Mouse (Mus musculus): ENCODE results near the gene Slc2a1. TPM values are rescaled to one million over a fixed set of nuclear protein-coding genes. Genes with fewer than 3 reads are reported as not detected.

Gene Slc2a1
- total RNA-seq, 1 experiment from 2014 or later: 7.9 TPM

GRCm38 (mm10) chr4:119127229-119127628 is 18.7 kb downstream of the Slc2a1 start:
- peak; percentile 83 for ATAC-seq (replicated peaks; ENCODE audit: low read depth, poor library complexity, severe bottlenecking)

DNA sequence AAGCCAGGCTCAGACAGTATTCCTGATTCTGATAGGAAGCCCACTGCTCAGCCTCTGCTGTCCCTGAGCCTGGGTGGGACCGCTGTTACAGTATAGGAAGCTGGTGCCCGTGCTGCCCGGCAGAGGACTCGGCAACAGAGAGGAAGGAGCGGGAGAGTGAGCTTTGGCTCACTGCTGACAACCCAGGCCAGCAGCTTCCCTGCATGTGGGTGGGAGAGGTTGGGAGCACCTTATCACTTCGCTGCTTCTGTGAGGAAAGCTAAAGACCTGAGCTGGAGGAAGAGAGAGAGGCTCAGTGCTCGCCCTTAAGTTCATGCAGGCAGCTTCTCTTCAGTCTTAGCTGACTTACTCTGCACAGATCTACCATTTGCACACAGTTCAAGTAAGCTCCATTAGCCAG is 20.0 kb downstream of the Slc2a1 start:
- ATAC-seq (replicated peaks; ENCODE audit: low read depth, poor library complexity, severe bottlenecking): no peak

DNA sequence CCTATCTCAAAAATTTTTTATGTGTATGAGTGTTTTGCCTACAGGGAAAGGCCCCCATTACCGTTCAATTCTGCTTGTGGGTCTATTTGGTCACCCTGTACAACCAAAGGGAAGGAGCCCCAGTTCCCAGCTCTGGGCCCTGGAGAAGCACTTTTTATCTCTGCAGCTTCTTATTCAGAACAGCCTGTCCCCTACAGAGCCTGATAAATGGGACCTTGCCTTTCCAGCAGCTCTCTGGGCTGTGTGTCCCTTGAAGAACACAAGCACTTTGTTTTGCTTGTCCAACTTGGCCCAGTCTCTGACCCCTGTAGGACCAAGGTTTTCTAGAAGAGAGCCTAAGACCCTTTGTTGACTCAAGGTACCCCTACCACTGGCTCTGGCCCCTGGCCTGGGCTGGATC is 20.6 kb downstream of the Slc2a1 start:
- ATAC-seq (replicated peaks; ENCODE audit: low read depth, poor library complexity, severe bottlenecking): no peak

GRCm38 (mm10) chr4:119131189-119131910 is 22.8 kb downstream of the Slc2a1 start:
- no peak for ATAC-seq (replicated peaks; ENCODE audit: low read depth, poor library complexity, severe bottlenecking)

GRCm38 (mm10) chr4:119133306-119133705 is 24.8 kb downstream of the Slc2a1 start:
- ATAC-seq (replicated peaks; ENCODE audit: low read depth, poor library complexity, severe bottlenecking): no peak

GRCm38 (mm10) chr4:119133860-119134259 is 25.3 kb downstream of the Slc2a1 start:
- no peak for ATAC-seq (replicated peaks; ENCODE audit: low read depth, poor library complexity, severe bottlenecking)

DNA sequence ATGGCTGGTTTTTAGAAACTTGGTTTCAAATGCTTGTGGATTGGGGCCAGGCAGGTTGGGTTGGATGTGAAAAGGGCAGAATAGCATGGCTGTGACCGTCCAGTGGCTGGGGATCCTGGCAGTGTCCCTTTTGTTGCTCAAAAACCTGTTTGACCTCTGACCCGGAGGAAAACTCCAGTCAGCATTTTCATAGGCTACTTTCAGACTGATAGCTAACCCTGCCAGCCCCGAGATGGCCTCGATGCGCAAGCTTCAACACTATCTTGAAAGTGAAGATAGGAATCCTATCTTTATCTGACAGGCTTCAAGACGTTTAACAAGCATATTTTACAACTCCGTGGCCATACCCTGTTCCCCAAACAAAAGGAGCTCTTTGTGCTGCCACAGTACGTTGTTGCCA is 28.8 kb downstream of the Slc2a1 start:
- ATAC-seq (replicated peaks; ENCODE audit: low read depth, poor library complexity, severe bottlenecking): no peak

DNA sequence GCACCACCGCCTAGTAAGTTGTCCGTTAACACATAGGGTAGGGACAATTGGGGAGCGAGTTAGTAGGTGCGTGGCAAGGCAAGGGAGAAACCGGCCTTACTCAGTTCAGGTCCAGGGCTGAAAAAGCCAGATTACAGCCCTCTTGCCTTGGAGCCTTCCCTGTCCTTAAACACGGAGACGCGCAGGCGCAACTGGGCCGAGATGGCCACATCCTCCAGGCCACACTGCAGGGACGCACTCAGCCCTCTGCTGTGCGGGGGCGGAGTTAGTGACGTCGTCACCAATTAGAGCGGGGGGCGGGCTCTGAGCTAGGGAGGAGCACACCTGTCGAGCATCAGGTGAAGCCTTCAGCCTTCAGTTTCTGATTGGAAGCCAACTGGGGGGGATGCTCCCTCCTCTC is 29.7 kb downstream of the Slc2a1 start:
- ATAC-seq (replicated peaks; ENCODE audit: low read depth, poor library complexity, severe bottlenecking): no peak

GRCm38 (mm10) chr4:119138776-119139175 is 30.3 kb downstream of the Slc2a1 start:
- no peak for ATAC-seq (replicated peaks; ENCODE audit: low read depth, poor library complexity, severe bottlenecking)

DNA sequence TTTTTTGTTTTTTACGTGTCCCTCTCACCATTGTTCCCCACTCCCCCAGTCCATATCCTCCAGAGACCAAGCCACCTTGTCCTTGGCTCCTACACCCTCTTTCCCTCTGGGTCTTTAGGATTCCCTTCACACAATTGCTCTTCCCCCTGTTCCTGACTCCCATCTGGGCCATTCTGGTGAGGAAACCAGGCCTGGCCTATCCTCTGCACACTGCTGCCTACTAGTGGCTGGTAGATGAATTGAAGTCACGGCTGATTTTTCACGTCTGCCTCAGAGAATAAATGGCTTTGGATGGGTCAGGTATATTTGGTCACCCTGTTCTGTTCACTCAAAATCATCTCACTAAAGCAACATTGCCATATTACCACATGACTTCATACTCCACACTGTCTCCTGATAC is 31.6 kb downstream of the Slc2a1 start:
- peak; percentile 67 for ATAC-seq (replicated peaks; ENCODE audit: low read depth, poor library complexity, severe bottlenecking)

DNA sequence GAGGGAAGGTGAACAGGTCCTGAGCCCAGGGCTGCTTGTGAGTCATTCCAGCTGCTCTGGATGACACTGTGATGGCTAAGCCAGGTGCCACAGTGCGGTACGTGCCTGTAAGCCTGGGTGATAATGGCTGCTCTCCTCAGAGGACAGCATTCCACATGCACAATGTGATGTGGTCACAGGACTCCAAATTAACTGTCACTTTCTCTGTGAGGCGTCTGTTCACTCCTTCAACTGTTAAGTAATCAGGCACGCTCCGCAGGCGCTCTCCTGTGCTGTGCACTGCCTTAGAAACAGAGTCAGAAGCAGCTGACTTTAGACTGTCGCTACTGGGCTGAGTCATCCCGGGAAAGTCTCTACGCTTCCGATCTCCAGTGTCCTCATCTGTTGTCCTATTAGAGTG is 32.7 kb downstream of the Slc2a1 start:
- no peak for ATAC-seq (replicated peaks; ENCODE audit: low read depth, poor library complexity, severe bottlenecking)

DNA sequence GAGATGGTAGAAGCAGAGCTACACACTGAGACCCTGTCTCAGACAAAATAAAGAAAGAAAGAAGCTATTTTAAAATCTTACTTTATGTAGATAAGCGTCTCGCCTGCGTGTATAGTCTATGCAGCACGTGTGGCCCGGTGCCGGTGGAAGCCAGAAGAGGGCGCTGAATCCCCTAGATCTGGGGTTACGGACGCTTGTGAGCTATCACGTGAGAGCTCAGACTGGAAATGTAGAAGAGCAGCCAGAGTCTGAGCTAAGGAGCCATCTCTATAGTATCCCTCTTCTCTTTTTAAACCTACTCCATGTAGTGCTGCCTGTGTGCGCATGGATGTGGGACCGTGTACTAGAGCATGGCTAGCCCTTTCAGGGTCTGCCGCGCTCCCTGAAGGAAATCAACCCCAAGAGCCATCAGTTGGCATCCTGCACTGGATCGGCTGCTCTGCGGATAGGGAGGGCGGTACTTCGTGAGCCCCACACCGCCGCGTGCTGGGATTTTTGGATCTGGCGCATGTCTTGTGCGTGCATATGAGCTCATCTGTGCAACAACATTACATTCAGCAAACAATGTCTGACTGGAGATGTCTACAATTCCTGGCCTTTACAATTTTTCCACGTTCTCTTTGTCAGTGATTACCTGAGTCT is 33.8 kb downstream of the Slc2a1 start:
- ATAC-seq (replicated peaks; ENCODE audit: low read depth, poor library complexity, severe bottlenecking): peak; percentile 80

DNA sequence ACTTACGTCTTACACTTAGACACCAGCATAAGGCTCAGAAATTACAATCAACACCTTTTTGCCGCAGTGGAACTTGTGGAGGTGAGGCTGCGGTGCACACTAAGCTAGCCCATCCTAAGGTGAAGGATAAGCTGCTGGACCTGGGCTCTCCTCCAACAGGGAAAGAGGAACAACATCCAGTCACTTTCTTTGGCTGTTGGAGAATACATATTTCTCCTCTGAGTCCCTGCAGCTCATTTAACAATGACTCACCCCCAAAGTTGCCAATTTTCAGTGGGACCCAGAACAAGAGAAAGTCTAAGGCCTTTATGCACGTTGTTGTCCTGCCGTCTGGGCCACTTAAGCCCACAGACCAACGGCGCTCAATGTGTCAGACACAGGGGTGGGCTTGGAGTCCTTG is 38.3 kb downstream of the Slc2a1 start:
- no peak for ATAC-seq (replicated peaks; ENCODE audit: low read depth, poor library complexity, severe bottlenecking)

DNA sequence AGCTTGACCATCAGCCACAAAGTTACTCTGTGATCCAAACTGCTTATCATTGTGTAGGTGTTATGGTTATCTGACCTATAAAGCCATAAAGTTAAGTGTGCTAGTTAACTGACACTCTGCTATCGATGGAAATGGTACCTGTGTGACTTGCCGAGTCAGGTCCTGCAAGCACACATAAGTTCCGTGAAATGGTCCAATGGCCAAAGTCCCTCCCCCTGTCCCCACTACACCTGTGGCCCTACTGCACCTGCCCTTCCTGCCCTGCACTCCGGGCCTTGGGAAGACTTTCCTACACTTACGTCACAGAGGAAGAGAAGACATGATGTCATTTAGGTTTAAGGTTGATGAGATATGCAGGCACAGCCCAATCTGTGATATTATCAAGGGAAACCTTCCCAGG is 38.8 kb downstream of the Slc2a1 start:
- no peak for ATAC-seq (replicated peaks; ENCODE audit: low read depth, poor library complexity, severe bottlenecking)

DNA sequence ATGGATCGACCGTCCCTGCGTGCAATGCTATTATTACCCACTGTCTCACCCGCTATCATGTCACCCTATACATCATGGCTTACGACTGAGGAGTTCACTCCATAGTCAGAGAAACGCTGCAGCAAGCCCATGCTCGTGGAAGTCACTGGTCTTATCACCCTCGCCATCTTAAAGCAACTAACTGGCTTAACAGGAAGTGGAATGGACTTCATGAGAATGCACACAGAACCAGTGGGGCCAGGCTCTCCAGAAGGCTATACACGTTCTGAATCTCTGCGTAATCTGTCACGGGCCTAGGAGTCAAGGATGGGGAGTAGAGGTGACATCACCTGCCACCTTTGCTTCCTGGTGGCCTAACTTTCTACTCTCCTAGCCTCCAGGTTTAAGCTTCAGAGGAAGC is 40.2 kb downstream of the Slc2a1 start:
- ATAC-seq (replicated peaks; ENCODE audit: low read depth, poor library complexity, severe bottlenecking): no peak

GRCm38 (mm10) chr4:119157186-119157585 is 48.7 kb downstream of the Slc2a1 start:
- ATAC-seq (replicated peaks; ENCODE audit: low read depth, poor library complexity, severe bottlenecking): 0 out of 2 replicates have a peak, but pooled peaks have one; percentile 50

DNA sequence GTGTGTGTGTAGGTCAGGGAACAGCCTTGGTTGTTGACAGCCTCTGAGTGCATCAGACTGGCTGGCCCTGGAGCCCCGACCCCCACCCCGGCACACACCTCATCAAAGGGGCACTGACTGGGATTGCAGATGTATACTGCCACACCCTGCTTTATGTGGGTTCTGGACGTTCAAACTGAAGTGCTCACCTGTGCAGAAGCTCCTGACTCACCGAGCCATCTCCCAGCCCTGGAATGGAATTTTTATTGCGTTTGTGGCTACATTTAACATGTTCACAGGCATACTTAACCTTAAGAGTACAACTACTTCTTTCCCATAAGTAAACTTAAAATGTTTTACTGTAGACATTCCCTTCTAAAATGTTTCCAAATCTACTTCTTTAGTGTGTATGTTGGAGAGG is 49.4 kb downstream of the Slc2a1 start:
- no peak for ATAC-seq (replicated peaks; ENCODE audit: low read depth, poor library complexity, severe bottlenecking)

GRCm38 (mm10) chr4:119161358-119161757 is 52.8 kb downstream of the Slc2a1 start:
- no peak for ATAC-seq (replicated peaks; ENCODE audit: low read depth, poor library complexity, severe bottlenecking)

DNA sequence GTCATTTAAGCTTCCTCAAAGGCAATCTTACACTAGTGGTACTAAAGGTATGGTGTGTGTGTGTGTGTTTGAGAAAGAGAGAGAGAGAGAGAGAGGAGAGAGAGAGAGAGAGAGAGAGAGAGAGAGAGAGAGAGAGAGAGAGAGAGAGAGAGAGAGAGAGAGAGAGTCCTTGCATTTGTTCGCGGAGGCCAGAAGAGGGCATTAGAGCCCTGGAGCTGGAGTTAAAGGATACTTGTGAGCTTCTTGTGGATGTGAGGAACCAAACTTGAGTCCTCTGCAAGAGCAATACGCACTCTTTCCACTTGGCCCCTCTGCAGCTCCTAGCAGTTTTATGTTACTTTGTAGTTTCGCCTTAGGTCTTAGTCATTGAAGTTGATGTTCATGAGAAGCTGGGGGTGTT is 54.5 kb downstream of the Slc2a1 start:
- no peak for ATAC-seq (replicated peaks; ENCODE audit: low read depth, poor library complexity, severe bottlenecking)

DNA sequence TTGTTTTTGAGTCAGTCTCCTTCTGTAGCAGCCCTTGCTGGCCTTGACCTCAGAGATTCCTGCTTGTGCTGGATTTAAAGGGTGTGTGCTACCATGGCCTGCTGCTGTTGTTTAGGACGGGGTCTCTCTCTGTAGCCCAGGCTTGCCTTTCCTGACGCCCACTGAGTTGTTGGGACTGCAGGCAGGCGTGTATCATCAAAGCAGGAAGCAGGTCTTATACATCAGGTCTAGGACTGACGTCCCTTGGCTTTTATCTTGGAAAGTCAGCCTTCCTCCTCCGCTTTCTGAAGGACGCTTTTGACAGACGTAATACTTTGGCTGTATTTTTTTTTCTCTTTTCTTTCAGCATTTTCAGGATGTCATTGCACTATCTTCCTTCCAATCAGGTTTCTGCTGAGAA is 57.4 kb downstream of the Slc2a1 start:
- ATAC-seq (replicated peaks; ENCODE audit: low read depth, poor library complexity, severe bottlenecking): peak; percentile 64

DNA sequence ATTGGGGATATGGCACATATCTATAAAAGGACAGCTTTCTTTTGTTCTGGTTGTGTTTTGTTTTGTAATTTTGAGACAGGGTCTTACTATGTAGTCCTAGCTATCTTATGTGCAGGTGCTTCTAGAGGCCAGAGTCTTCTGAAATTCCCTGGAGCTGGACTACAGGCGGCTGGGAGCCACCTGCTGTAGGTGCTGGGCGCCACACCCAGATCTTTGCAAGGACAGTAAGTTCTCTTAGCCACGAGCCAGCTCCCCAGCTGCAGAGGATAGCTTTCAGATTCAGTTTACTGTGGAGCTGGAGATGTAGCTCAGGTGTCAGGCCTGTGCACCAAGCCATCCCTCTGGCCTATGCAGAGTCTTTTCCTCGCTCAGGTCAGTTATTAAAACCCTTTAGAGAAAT is 58.6 kb downstream of the Slc2a1 start:
- no peak for ATAC-seq (replicated peaks; ENCODE audit: low read depth, poor library complexity, severe bottlenecking)

- peak; percentile 84 for ATAC-seq (replicated peaks; ENCODE audit: low read depth, poor library complexity, severe bottlenecking)
Measured at GRCm38 (mm10) chr4:119167663-119168062, 59.2 kb downstream of the Slc2a1 start.
